Mouse (Mus musculus) liver, adult 2 months (tissue): ENCODE data around the gene Paxbp1. TPM values are rescaled to one million over a fixed set of nuclear protein-coding genes. Genes with fewer than 3 reads are reported as not detected.
A peak's percentile ranks its signal among the peaks of the same experiment; 100 is the strongest.

Experiments used
- DNase-seq: peaks from one replicate; pipeline ENCODE4 v3.0.0-alpha.2; 2011; ENCODE audit warnings: low read depth, low spot score; ENCODE audit errors: extremely low read depth
- H3K27ac ChIP-seq: fragments of 200-500 bp; replicated peaks from 2 replicates; pipeline ENCODE4 v1.5.1; 2012; ENCODE audit warnings: low read depth, mild to moderate bottlenecking, control low read depth, inconsistent platforms, low read length; ENCODE audit not compliant: insufficient read depth
- H3K27me3 ChIP-seq: fragments of 200-500 bp; 2 replicates; pipeline ENCODE4 v1.6.1; 2012; ENCODE audit warnings: mild to moderate bottlenecking, moderate library complexity, low read length, inconsistent platforms; ENCODE audit not compliant: control insufficient read depth, insufficient read depth
- H3K36me3 ChIP-seq: fragments of 200-500 bp; 2 replicates; pipeline ENCODE4 v1.6.1; 2012; ENCODE audit warnings: low read length, inconsistent platforms; ENCODE audit not compliant: control insufficient read depth, insufficient read depth
- H3K4me1 ChIP-seq: fragments of 200-500 bp; 2 replicates; pipeline ENCODE4 v1.6.1; 2011; ENCODE audit warnings: low read length; ENCODE audit not compliant: control insufficient read depth, insufficient read depth
- H3K4me3 ChIP-seq: fragments of 200-500 bp; 2 replicates; pipeline ENCODE4 v1.5.1; 2011; ENCODE audit warnings: low read depth, mild to moderate bottlenecking, control low read depth, low read length, moderate library complexity; ENCODE audit not compliant: insufficient read depth
- H3K79me2 ChIP-seq: fragments of 200-500 bp; 2 replicates; pipeline ENCODE4 v1.6.1; 2012; ENCODE audit warnings: inconsistent platforms, mild to moderate bottlenecking, low read length, moderate library complexity; ENCODE audit not compliant: control insufficient read depth, insufficient read depth
- H3K9ac ChIP-seq: fragments of 200-500 bp; 2 replicates; pipeline ENCODE4 v1.6.1; 2012; ENCODE audit warnings: low read depth, mild to moderate bottlenecking, control low read depth, inconsistent platforms, low read length
- CTCF ChIP-seq: fragments of 200-500 bp; IDR thresholded peaks from 2 replicates; pipeline ENCODE4 v1.5.1; 2011; ENCODE audit warnings: low read depth, low read length, control low read depth
- POLR2A ChIP-seq: fragments of 200-500 bp; IDR thresholded peaks from 2 replicates; pipeline ENCODE4 v1.6.1; 2011; ENCODE audit warnings: low read length, control low read depth; ENCODE audit not compliant: insufficient read depth; ENCODE audit errors: extremely low read depth
- WGBS: fragments of 180-500 bp; shearing (Covaris S2); methylation state at CpG from one replicate; pipeline ENCODE4 v1.1.7; 2018; 5-methylcytosine and 5-hydroxymethylcytosine counted together
- polyA plus RNA-seq: library from polyadenylated mRNA; depleted of rRNA; stranded (reverse); fragments of >200 nt; gene quantifications from 2 replicates; pipeline ENCODE4 v1.2.3, GENCODE M21; 2012
- total RNA-seq: library from RNA; depleted of rRNA; stranded (reverse); fragments of >200 nt; gene quantifications from 2 replicates; pipeline ENCODE4 v1.2.3, GENCODE M21; 2014

The Paxbp1 gene
- total and polyA plus RNA-seq, 2 experiments: 8.1 to 26.1 TPM

DNA sequence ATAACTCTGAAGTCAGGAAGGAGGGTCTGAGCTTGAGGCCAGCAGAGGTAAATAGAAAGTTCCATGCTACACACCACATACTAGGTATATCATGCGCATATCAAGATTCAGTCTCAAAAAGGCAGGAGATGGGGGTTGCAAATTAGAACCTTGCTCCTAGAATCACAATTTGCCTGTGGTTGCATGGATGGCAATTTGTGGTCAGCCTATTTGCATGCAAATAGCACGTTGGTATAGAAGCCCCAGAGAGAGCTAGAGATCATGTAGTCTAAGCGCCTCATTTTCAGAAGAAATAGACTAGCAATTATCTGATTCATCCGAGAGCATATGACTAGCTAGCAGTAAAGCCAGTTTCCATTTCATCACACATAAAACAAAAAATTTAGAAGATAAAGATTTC, 44.5 kb downstream of the Paxbp1 start:
- 87% methylated on average over 4 of the region's 4 CpGs for WGBS

DNA sequence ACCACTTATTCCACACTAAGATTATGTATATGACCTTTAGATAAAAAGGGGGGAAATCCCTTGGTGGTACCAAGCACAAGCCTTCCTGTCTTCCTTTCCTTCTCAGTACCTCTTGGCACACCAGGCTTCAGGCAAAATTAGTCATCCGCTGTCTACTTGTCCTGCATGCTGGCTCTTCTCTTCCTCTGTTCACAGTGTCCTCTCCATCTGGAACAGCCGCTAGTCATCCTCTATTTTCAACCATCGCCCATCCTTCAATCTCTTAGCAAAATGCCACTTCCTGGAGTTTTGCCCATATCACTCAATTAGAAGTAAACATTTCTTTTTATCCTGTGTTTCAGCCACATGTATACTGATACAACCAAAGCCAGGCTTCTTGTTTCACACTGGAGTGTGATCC, 46.5 kb downstream of the Paxbp1 start:
- Histone ChIP-seq H3K27ac (no peak overlapping the region), H3K79me2 (peaks cover 10% of the 10 kb centered on the region; the same call in 1 of the 2 replicates), H3K9ac (no peak overlapping the region), H3K4me3 (no peak overlapping the region), H3K4me1 (no peaks in the 10 kb centered on the region; the same call in 1 of the 2 replicates), H3K27me3 (no peaks in the 10 kb centered on the region), H3K36me3 (peaks cover 7% of the 10 kb centered on the region; the same call in 1 of the 2 replicates)
- 81% methylated on average over 3 of the region's 3 CpGs for WGBS
- TF ChIP-seq CTCF (no peak), POLR2A (no peak)
- no peak for DNase-seq

More for the DNA sequence above, 44.5 kb downstream of the Paxbp1 start:
- H3K4me1 ChIP-seq: no peaks in the 10 kb centered on the region
- H3K79me2 ChIP-seq: peaks cover 10% of the 10 kb centered on the region; the same call in 1 of the 2 replicates
- no peak overlapping the region for H3K27ac ChIP-seq
- DNase-seq: no peak
- no peaks in the 10 kb centered on the region for H3K27me3 ChIP-seq
- H3K4me3 ChIP-seq: no peak overlapping the region
- H3K9ac ChIP-seq: no peak overlapping the region
- TF ChIP-seq CTCF (no peak), POLR2A (no peak)
- H3K36me3 ChIP-seq: no peaks in the 10 kb centered on the region

GRCm38 (mm10) chr16:90996327-90997243, 47.8 kb downstream of the Paxbp1 start:
- WGBS: 76% methylated on average over 7 of the region's 7 CpGs
- no peak overlapping the region for H3K9ac ChIP-seq
- H3K79me2 ChIP-seq: peaks cover 10% of the 10 kb centered on the region; the same call in 1 of the 2 replicates
- no peak for TF ChIP-seq POLR2A
- no peak for TF ChIP-seq CTCF
- H3K36me3 ChIP-seq: peaks cover 12% of the 10 kb centered on the region; the same call in 1 of the 2 replicates
- no peak overlapping the region for H3K4me3 ChIP-seq
- no peak for DNase-seq
- H3K27me3 ChIP-seq: no peaks in the 10 kb centered on the region
- no peak overlapping the region for H3K27ac ChIP-seq
- no peaks in the 10 kb centered on the region; the same call in 1 of the 2 replicates for H3K4me1 ChIP-seq

DNA sequence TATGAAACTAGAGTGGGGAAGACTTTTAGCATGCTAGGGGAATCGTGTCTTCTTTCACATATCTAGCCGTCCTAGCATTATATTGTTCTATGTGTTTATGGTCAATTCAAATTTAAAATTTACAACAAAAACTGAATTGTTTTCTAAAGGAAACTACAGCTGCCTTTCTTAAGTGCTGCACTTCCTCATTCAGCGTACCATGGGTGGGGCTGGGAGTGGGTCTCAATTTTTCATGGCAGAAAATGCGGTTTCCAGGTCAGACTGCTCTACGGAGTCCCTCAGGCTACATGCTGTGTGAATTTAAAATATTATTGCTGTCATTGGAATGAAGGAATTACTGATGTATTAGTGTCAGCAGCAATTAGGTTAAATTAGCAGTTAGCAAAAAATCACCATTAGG, 48.8 kb downstream of the Paxbp1 start:
- Histone ChIP-seq H3K9ac (no peak overlapping the region), H3K4me1 (no peaks in the 10 kb centered on the region; the same call in 1 of the 2 replicates), H3K27ac (no peak overlapping the region), H3K36me3 (peaks cover 17% of the 10 kb centered on the region; the same call in 1 of the 2 replicates), H3K4me3 (no peak overlapping the region), H3K79me2 (peaks cover 7% of the 10 kb centered on the region; the same call in 1 of the 2 replicates), H3K27me3 (no peaks in the 10 kb centered on the region)
- no peak for DNase-seq
- no peak for TF ChIP-seq POLR2A
- no peak for TF ChIP-seq CTCF
- WGBS: 79% methylated on average over 5 of the region's 5 CpGs

- H3K27ac ChIP-seq: no peak overlapping the region; the same call in 1 of the 2 replicates
- peaks cover 18% of the 10 kb centered on the region; the same call in 1 of the 2 replicates for H3K36me3 ChIP-seq
- H3K9ac ChIP-seq: no peak overlapping the region
- H3K4me1 ChIP-seq: no peaks in the 10 kb centered on the region; the same call in 1 of the 2 replicates
- peak; percentile 27 for DNase-seq
- WGBS: 54% methylated on average over 4 of the region's 4 CpGs
- H3K4me3 ChIP-seq: no peak overlapping the region
- H3K79me2 ChIP-seq: peaks cover 7% of the 10 kb centered on the region; the same call in 1 of the 2 replicates
- no peaks in the 10 kb centered on the region for H3K27me3 ChIP-seq
- TF ChIP-seq CTCF: no peak
- TF ChIP-seq POLR2A: no peak
Measured at GRCm38 (mm10) chr16:90995023-90995422, 49.3 kb downstream of the Paxbp1 start.
